Mouse (Mus musculus) bone marrow, adult 2 months (tissue): Measurements from ENCODE around the gene Kcnk4. TPM values are rescaled to one million over a fixed set of nuclear protein-coding genes. Genes with fewer than 3 reads are reported as not detected.

Source experiments
- H3K27ac ChIP-seq: fragments of 200-500 bp; 2 replicates; pipeline ENCODE4 v1.5.1; 2012; ENCODE audit warnings: low read depth, mild to moderate bottlenecking, control low read depth, inconsistent platforms, low read length; ENCODE audit not compliant: control insufficient read depth, poor library complexity, insufficient read depth
- H3K4me1 ChIP-seq: fragments of 200-500 bp; 2 replicates; pipeline ENCODE4 v1.6.1; 2011; ENCODE audit warnings: low read length; ENCODE audit not compliant: control insufficient read depth, insufficient read depth
- H3K4me3 ChIP-seq: fragments of 200-500 bp; replicated peaks from 2 replicates; pipeline ENCODE3; 2011; ENCODE audit warnings: mild to moderate bottlenecking, low read depth, low read length, control low read depth; ENCODE audit not compliant: control insufficient read depth
- CTCF ChIP-seq: fragments of 200-500 bp; IDR thresholded peaks from 2 replicates; pipeline ENCODE4 v1.5.1; 2011; ENCODE audit warnings: low read length, control low read depth; ENCODE audit not compliant: control insufficient read depth, insufficient read depth
- POLR2A ChIP-seq: fragments of 200-500 bp; IDR thresholded peaks from 2 replicates; pipeline ENCODE4 v1.6.1; 2011; ENCODE audit warnings: low read depth, mild to moderate bottlenecking, control low read depth, low read length, borderline replicate concordance; ENCODE audit not compliant: control insufficient read depth
- WGBS: fragments of 180-500 bp; shearing (Covaris S2); methylation state at CpG from one replicate; pipeline ENCODE4 v1.1.7; 2018; 5-methylcytosine and 5-hydroxymethylcytosine counted together
- polyA plus RNA-seq: library from polyadenylated mRNA; stranded (reverse); fragments of >200 nt; gene quantifications from 2 replicates; pipeline ENCODE4 v1.2.4, GENCODE M21; 2011; ENCODE audit warnings: low replicate concordance; ENCODE audit not compliant: missing spikeins, insufficient read depth, insufficient read length

Kcnk4 gene
- polyA plus RNA-seq = not detected in 2 replicates

DNA sequence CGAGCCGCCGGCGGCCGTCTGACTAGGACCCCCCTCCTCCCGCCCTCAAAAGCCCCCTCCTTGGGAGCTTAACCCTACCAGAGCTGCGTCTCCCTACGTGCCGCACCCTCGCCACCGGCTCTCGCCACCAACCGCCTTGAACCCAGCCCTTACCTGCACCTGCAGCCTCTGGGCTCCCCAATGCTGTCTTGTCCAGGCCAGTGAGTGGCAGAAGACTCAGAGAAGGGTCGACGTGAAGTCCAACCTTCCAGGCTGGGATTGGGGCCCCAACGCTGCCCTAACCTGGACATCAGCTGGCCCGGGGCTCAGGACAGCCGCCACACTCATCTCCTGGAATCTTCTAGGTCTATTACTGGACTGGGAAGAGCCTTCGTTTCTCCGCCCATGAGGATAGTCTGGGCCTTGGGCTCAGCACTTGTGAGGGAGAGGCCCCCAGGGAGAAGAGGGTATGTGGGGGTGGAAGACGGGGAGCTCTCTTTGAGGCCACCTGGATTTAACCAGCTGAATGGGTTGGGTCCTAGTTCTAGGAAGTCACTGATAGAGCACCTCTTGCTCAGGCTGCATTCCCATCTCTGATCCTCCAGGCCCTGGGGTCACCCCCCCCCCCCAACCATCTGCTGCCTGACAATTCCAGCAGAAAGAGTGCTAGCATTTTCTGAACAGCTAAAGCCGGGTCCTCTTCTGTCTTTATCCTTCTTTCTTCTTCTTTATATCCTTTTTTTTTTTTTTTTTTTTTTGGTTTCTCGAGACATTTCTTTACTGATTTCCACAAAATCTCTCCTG is at the start of gene Kcnk4:
Kcnk4 (minus strand) TSS at position 321 of the 783 bp plus-strand sequence.
- TF ChIP-seq CTCF (no peak), POLR2A (no peak)
- Histone ChIP-seq H3K4me3 (no peak within 1 kb of the TSS), H3K4me1 (peaks cover 2% of the 10 kb centered on the region; the same call in 1 of the 2 replicates), H3K27ac (no peak within 1 kb of the TSS)
- 23% methylated on average over 23 of the region's 23 CpGs for WGBS

- WGBS = 95% methylated on average over 5 of the region's 5 CpGs
- Histone ChIP-seq H3K4me3 (no peak overlapping the region), H3K4me1 (peaks cover 3% of the 10 kb centered on the region), H3K27ac (no peak overlapping the region)
- TF ChIP-seq POLR2A = no peak
- no peak for TF ChIP-seq CTCF
Observed at GRCm38 (mm10) chr19:6983621-6984020, 49.3 kb upstream of the Kcnk4 start.

GRCm38 (mm10) chr19:6981465-6981864 is 47.1 kb upstream of the Kcnk4 start:
- peaks cover 3% of the 10 kb centered on the region for H3K4me1 ChIP-seq
- no peak overlapping the region for H3K27ac ChIP-seq
- no peak overlapping the region for H3K4me3 ChIP-seq
- WGBS = 84% methylated on average over 4 of the region's 4 CpGs
- TF ChIP-seq CTCF = no peak
- no peak for TF ChIP-seq POLR2A

DNA sequence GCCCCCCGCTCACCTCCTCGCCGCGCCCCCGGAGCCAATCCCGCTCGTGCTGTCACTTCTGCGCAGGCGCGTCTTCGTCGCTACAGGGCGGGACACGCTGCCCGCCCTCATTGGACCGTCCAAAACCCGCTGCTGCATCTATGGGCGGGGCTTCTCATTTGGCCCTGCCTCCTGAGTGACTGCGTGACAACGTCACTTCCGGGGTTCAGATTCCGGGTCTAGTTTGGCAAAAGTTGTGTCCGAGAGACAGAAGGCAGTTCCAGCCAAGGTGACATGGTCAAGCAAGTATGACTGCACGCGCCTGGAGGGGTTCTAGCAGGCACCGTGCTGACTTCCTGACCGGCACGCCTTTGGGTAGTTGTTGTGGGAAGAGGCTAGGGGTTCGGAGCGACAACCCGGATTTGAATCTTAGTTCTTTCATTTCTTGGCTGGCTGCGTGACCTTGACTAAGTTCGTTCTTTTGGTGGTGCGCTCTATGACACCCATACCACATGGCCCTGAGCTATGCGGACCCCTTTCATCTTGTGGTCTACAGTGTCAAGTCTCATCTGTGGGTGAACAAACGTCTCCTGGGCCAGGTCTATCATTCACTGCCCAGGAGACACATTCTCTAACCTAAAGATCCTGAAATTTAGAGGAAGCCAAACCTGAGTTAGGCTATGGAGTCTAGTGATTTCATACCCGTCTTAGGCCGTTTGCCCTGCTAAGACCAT is 46.2 kb upstream of the Kcnk4 start, which contains the start of gene Fkbp2:
Fkbp2 (minus strand) TSS at position 121 of the 713 bp plus-strand sequence.
- Histone ChIP-seq H3K4me1 (peaks cover 3% of the 10 kb centered on the region; the same call in 1 of the 2 replicates), H3K4me3 (peak within 1 kb of the TSS; percentile 86), H3K27ac (peak within 1 kb of the TSS; percentile 80)
- under 1% methylated on average over 38 of the region's 38 CpGs for WGBS
- peak; percentile 86 for TF ChIP-seq POLR2A
- TF ChIP-seq CTCF = no peak

DNA sequence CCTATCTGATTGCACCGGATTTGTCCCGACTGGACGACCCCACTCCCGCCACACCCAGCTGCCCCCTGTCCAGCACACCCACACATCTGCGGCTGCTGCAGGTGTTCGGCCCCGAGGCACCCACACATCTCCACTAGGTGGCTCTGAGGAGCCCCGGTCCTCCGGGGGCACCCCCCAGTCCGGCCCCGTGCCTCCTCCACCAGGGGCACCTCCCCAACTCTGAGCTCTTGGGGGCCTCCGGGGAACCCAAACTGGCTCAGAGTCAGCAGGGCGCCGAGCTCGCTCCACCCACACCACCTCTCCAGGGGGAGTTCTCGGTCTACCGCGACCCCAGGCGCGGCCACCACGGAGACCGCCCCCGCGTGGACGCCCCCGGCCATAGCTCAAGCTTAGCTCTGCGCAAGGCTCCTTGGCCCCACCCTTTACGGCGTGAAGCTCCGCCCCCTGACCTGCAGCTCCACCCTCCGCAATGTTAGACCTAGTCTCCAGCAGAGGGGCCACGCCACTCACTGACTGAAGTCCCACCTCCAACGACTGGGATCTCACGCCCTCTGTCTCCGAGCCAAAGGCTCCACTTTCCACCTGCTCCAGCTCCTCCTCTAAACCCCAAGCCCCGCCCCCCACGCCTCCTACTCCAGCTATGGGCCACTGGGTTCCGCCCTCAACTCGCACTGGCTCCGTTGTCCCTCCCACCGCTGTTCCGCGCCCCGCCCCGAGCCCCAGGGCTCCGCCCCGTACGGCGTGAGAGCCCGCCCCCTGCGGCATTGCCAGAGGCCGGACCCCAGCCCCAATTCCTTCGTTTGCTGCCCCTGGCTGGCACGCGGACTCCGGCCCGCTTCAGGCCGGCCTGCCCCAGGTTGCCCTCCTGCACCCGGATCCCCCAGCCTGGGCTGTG is 45.4 kb upstream of the Kcnk4 start:
- 2% methylated on average over 59 of the region's 59 CpGs for WGBS
- Histone ChIP-seq H3K4me3 (peak overlapping the region; percentile 73), H3K4me1 (peaks cover 3% of the 10 kb centered on the region; the same call in 1 of the 2 replicates), H3K27ac (peak overlapping the region; percentile 80)
- TF ChIP-seq POLR2A = peak; percentile 31; the same call in 1 of the 2 replicates
- TF ChIP-seq CTCF = peak; percentile 58

DNA sequence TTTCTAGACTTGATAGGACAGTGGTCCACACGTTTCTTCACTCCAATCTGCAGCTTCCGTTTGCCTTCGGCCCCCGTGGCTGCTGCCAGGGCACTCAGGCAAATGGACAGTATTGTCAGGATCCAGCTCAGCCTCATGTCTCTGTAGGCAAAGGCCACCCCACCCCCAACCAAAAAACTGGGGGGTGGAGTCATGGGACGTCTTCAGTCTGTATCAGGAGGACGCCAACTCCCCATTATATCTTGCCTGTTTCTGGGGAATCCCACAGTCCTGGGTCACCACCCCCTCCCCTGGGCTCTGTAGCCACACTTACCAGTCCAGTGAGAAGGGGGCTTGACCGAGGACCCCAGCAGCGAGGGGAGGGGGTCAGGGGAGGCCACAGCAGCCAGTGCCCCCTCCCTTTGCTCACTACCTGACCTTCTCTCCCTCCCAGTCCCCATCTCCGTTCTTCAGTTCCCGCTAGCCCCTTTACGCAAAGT is 44.7 kb upstream of the Kcnk4 start:
- 23% methylated on average over 11 of the region's 11 CpGs for WGBS
- Histone ChIP-seq H3K27ac (peak overlapping the region; percentile 42; the same call in 1 of the 2 replicates), H3K4me1 (peaks cover 3% of the 10 kb centered on the region; the same call in 1 of the 2 replicates), H3K4me3 (peak overlapping the region; percentile 73)
- TF ChIP-seq POLR2A (no peak), CTCF (no peak)

GRCm38 (mm10) chr19:6978639-6978974 is 44.3 kb upstream of the Kcnk4 start:
- no peak overlapping the region for H3K4me3 ChIP-seq
- WGBS = 57% methylated on average over 3 of the region's 3 CpGs
- peaks cover 3% of the 10 kb centered on the region; the same call in 1 of the 2 replicates for H3K4me1 ChIP-seq

More at GRCm38 (mm10) chr19:6978639-6978974, 44.3 kb upstream of the Kcnk4 start:
- TF ChIP-seq CTCF (no peak), POLR2A (no peak)
- no peak overlapping the region for H3K27ac ChIP-seq
